Mouse (Mus musculus) lung, embryonic 16.5 days (tissue): Measurements from ENCODE around the gene Dock3. TPM values are rescaled to one million over a fixed set of nuclear protein-coding genes. Genes with fewer than 3 reads are reported as not detected.
"Not testable (repeated sequence)": the region's sequence is repeated elsewhere in the genome, so short reads cannot be mapped to it uniquely, and the experiment has no call there.

ENCODE experiments used
- ATAC-seq: fragments of 200-750 bp; cut with Nextera tagmentation; 2 replicates; pipeline ENCODE4 v1.8.0; 2017; ENCODE audit warnings: low read depth, mild to moderate bottlenecking, moderate library complexity
- H3K27ac ChIP-seq: fragments of 300-500 bp; sonication (generic); 2 replicates; pipeline ENCODE4 v1.5.1; 2014; ENCODE audit warnings: mild to moderate bottlenecking, control low read depth, low read length
- H3K27me3 ChIP-seq: fragments of 300-500 bp; sonication (generic); 2 replicates; pipeline ENCODE4 v1.6.1; 2014; ENCODE audit warnings: low read depth, low read length, mixed read lengths; ENCODE audit not compliant: control insufficient read depth, insufficient read depth
- H3K36me3 ChIP-seq: fragments of 300-500 bp; sonication (generic); 2 replicates; pipeline ENCODE4 v1.6.1; 2014; ENCODE audit warnings: low read length; ENCODE audit not compliant: control insufficient read depth, insufficient read depth
- H3K4me1 ChIP-seq: fragments of 300-500 bp; sonication (generic); replicated peaks from 2 replicates; pipeline ENCODE4 v1.6.1; 2014; ENCODE audit warnings: low read length, mixed read lengths; ENCODE audit not compliant: control insufficient read depth, insufficient read depth
- H3K4me2 ChIP-seq: fragments of 300-500 bp; sonication (generic); 2 replicates; pipeline ENCODE4 v1.6.1; 2014; ENCODE audit warnings: low read depth, low read length, control low read depth
- H3K4me3 ChIP-seq: fragments of 300-500 bp; sonication (generic); 2 replicates; pipeline ENCODE4 v1.5.1; 2014; ENCODE audit warnings: mild to moderate bottlenecking, low read length, control low read depth
- H3K9ac ChIP-seq: fragments of 300-500 bp; sonication (generic); 2 replicates; pipeline ENCODE4 v1.6.1; 2014; ENCODE audit warnings: low read length, control low read depth
- H3K9me3 ChIP-seq: fragments of 300-500 bp; sonication (generic); 2 replicates; pipeline ENCODE4 v1.6.1; 2016; ENCODE audit warnings: low read length; ENCODE audit not compliant: control insufficient read depth
- WGBS: fragments of 180-500 bp; shearing (Covaris S2); extraction: QIAGEN DNeasy Blood & Tissue Kit; methylation state at CpG from one replicate; pipeline ENCODE4 v1.1.7; 2014; 5-methylcytosine and 5-hydroxymethylcytosine counted together
- polyA plus RNA-seq: library from polyadenylated mRNA; unstranded; fragments of >200 nt; fragmentation: Nextera tagmentation; extraction: Ambion mirVana; gene quantifications from 2 replicates; pipeline ENCODE4 v1.2.1, GENCODE M21; 2015

Dock3 gene
- polyA plus RNA-seq, 1 experiment from 2014 or later = 0.19 TPM

DNA sequence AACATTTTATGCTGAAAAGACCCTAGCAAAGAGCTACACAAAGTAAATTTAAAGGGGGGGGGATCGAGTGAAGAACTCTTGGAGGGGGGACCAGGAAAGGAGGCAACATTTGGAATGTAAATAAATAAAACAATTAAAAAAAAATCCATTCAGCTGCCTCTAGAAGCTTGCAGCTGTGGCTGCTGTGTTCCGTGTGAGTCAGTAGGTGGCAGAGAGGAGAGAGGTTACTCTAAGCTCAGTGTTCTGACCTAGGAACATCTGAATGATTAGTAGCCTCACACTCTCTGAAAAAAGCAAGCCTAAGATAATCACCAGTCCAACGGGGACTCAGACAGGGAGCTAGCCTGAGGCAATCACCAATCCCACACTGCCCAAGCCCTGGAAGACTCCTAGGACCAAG lies 66.9 kb downstream of the Dock3 start:
- 9% methylated on average over 3 of the region's 3 CpGs for WGBS
- H3K4me3 ChIP-seq = no peak overlapping the region
- H3K9me3 ChIP-seq = no peaks in the 10 kb centered on the region
- H3K4me2 ChIP-seq = no peak overlapping the region
- H3K4me1 ChIP-seq = no peaks in the 10 kb centered on the region
- ATAC-seq = no peak
- no peak overlapping the region for H3K27ac ChIP-seq
- H3K27me3 ChIP-seq = no peaks in the 10 kb centered on the region
- H3K9ac ChIP-seq = no peak overlapping the region
- H3K36me3 ChIP-seq = no peaks in the 10 kb centered on the region

DNA sequence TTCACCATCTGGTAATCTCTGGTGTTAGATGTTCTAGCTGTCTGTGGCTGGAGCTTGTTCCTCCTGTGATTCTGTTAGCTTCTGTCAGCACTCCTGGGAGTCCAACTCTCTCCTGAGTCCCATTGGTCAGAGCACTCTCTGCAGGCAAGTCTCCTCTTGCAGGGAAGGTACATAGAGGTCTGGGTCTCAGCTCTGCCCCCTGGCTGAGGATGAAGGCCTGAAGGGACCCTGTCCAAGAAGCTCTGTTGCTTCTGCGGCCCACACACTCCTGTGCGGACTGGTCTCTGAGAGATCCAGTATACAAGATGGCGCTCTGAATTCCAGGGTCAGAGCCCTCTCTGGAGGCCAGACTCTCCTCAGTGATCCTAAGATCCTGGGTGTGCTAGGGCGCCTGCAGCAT lies 75.3 kb downstream of the Dock3 start:
- 76% methylated on average over 4 of the region's 4 CpGs for WGBS
- not testable (repeated sequence) for H3K9me3 ChIP-seq, H3K9ac ChIP-seq, H3K4me3 ChIP-seq, H3K27me3 ChIP-seq, H3K36me3 ChIP-seq, H3K27ac ChIP-seq, H3K4me1 ChIP-seq, H3K4me2 ChIP-seq, ATAC-seq

DNA sequence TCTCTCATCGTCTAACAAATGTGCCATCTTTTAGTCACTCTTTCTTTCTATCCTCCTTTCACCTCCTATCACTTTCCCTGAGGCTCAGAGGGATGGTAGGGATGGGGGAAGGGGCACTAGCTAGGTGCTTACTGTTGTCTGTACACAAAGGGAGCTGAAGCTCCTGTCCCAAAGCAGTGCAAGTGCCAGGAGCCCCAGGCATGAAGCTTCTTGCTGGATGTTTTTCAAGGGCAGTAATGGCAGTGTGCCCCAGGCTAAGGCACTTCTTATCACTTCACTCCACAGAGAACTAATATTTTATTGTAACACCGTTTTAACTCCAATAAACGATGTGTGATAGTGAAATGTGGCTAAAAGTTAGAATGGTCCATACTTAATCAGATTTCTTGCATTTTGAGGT lies 118.9 kb downstream of the Dock3 start:
- no peaks in the 10 kb centered on the region for H3K4me1 ChIP-seq
- H3K4me3 ChIP-seq = no peak overlapping the region
- no peaks in the 10 kb centered on the region for H3K9me3 ChIP-seq
- ATAC-seq = no peak
- no peak overlapping the region for H3K9ac ChIP-seq
- no peak overlapping the region for H3K27ac ChIP-seq
- WGBS = 56% methylated on average over 3 of the region's 3 CpGs
- no peaks in the 10 kb centered on the region for H3K27me3 ChIP-seq
- H3K36me3 ChIP-seq = no peaks in the 10 kb centered on the region
- H3K4me2 ChIP-seq = no peak overlapping the region

DNA sequence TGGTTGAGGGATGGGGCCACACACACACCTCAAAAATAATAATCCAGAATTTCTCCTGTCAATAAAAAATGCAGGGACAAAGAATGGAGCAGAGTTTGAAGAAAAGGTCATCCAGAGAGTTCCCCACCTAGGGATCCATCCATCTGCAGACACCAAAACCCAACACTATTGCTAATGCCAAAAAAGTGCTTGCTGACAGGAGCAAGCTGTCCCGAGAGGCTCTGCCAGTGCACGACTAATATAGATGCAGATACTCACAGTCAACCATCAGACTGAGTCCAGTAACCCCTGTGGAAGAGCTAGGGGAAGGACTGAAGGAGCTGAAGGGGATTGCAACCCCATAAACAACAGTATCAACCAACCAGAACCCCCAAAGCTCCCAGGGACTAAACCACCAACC lies 119.7 kb downstream of the Dock3 start:
- Histone ChIP-seq H3K4me3 (no peak overlapping the region), H3K27me3 (no peaks in the 10 kb centered on the region), H3K36me3 (no peaks in the 10 kb centered on the region), H3K27ac (no peak overlapping the region), H3K4me1 (no peaks in the 10 kb centered on the region), H3K4me2 (no peak overlapping the region), H3K9me3 (no peaks in the 10 kb centered on the region), H3K9ac (no peak overlapping the region)
- no peak for ATAC-seq
- 39% methylated on average over 2 of the region's 2 CpGs for WGBS

DNA sequence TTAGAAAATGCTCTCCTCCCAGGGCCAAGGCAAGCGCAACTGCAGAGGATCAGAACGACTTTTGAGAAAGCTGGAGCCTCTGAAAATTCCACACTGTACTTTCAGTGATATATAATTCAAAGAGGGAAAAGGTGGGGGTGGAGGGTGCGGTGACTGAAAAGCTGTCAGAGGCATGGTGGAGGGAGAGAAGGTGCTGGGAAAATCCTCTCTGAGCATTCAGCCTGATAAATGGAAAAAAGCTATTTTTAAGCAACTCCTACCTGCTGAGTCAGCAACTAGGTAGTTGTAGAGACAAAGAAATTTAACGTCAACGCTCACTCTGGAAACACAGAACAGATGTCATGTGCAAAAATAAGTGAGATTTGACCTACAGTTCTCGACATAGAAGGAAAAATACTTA lies 132.2 kb downstream of the Dock3 start:
- no peak overlapping the region for H3K27ac ChIP-seq
- no peak overlapping the region for H3K4me2 ChIP-seq
- no peak overlapping the region for H3K9ac ChIP-seq
- WGBS = 60% methylated on average over 6 of the region's 6 CpGs
- no peak overlapping the region for H3K4me3 ChIP-seq
- H3K36me3 ChIP-seq = no peaks in the 10 kb centered on the region
- no peaks in the 10 kb centered on the region for H3K9me3 ChIP-seq
- no peaks in the 10 kb centered on the region for H3K27me3 ChIP-seq
- no peak for ATAC-seq
- H3K4me1 ChIP-seq = no peaks in the 10 kb centered on the region

DNA sequence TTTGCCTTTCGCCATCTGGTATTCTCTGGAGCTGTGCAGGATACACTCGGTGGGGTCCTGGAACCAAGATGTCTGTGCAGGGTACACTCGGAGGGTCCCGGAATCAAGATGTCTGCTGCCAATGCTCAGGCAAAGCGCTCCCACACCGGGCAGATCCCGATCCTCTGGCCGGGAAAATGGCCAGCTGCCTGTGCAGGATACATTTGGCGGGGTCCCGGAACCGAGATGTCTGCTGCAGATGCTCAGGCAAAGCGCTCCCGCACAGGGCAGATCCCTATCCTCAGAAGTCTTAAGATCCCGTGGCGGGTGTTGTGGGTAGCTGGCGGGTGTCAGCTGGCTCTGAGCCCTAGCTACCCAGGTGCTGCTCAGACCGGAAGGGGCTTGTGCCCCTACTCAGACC lies 142.3 kb downstream of the Dock3 start:
- not testable (repeated sequence) for H3K27me3 ChIP-seq, H3K9ac ChIP-seq, H3K4me3 ChIP-seq, H3K27ac ChIP-seq, H3K4me2 ChIP-seq, H3K36me3 ChIP-seq, ATAC-seq, H3K4me1 ChIP-seq, H3K9me3 ChIP-seq
- WGBS = 47% methylated on average over 17 of the region's 17 CpGs

DNA sequence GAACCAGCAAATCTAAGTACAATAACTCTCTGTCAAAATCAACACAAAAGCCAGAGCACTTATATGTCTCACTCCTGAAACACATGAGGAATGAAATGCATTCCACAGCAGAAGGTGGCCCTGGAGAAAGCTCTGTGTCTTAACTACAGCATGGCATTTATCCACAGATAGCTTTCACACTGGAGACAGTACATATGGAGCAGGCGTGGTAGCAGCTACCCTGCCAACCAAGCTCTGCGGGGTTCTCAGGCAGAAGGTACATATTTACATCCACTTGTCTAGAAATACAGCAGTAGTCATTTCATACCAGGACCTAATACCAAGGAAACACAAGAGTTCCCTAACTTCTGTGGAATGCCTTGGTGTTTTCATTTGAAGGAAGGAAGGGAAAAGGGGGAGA lies 144.2 kb downstream of the Dock3 start:
- Histone ChIP-seq H3K9ac (no peak overlapping the region), H3K4me3 (no peak overlapping the region), H3K9me3 (no peaks in the 10 kb centered on the region), H3K4me1 (no peaks in the 10 kb centered on the region), H3K4me2 (no peak overlapping the region), H3K27me3 (no peaks in the 10 kb centered on the region), H3K27ac (no peak overlapping the region), H3K36me3 (no peaks in the 10 kb centered on the region)
- 69% methylated on average over 2 of the region's 2 CpGs for WGBS
- ATAC-seq = no peak

DNA sequence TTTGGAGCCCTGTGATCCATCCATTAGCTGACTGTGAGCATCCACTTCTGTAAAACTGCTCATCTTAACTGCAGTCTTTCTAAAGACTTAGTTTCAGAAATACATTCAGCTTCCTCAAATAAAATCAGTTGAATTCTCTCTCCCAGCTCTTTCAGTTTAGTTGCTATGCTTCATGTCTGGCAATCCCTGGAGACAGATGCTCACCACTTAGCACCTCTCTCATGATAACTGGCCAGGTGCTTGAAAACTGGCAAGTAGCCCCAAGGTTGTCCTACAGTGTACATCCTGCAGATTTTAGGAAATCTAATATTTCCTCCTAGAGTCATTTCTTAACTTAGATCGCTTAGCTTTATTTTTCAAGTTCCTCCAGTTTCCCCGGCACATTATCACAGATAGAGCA lies 193.8 kb downstream of the Dock3 start:
- Histone ChIP-seq H3K4me3 (no peak overlapping the region), H3K27ac (no peak overlapping the region), H3K27me3 (no peaks in the 10 kb centered on the region), H3K36me3 (no peaks in the 10 kb centered on the region), H3K9ac (no peak overlapping the region), H3K4me1 (no peaks in the 10 kb centered on the region), H3K9me3 (no peaks in the 10 kb centered on the region), H3K4me2 (no peak overlapping the region)
- ATAC-seq = no peak
- 81% methylated on average over 2 of the region's 2 CpGs for WGBS

DNA sequence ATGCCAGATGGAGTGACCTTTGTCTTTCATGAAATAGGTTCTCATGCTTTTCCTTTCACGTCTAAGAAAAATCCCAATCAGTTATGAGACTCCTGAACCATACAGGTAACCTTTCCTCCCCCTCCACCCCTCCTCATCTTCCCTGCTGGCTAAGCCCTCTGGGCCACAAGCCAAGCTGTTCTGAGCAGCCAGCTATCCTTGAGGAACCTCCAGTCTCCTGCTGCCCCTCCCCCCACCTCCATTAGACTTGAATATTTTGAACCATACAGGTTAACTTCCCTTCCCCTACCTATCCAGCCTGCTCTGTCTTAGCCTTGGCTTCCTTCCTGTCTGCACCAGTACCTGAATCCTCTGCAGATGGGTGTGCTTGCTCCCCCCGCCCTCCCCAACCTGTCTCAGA lies 204.1 kb downstream of the Dock3 start:
- WGBS = 72% methylated on average over 2 of the region's 2 CpGs
- no peak overlapping the region for H3K4me3 ChIP-seq
- no peak overlapping the region for H3K9ac ChIP-seq
- H3K36me3 ChIP-seq = no peaks in the 10 kb centered on the region
- no peak overlapping the region for H3K4me2 ChIP-seq
- no peaks in the 10 kb centered on the region for H3K9me3 ChIP-seq
- no peak for ATAC-seq
- no peak overlapping the region for H3K27ac ChIP-seq
- no peaks in the 10 kb centered on the region for H3K27me3 ChIP-seq
- H3K4me1 ChIP-seq = no peaks in the 10 kb centered on the region

DNA sequence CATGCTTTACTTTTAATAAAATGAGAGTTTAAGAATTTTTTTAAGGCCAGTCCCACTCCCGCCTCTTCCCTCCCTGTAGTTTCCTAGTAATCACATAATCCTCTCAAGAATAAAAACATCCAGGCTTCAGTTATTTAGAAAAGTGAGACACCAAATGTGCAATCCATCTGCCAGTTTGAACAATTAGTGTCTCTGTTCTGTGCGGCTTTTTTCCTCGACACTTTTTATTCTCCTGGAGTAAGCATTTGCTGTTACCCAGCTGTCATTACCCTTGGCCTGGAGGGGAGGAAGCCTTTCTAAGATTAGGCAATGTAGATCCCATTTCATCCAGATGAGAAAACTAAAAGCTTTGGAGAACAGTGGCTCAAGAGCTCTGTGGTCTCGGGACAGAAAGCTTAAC lies 221.9 kb downstream of the Dock3 start:
- WGBS = 75% methylated on average over 4 of the region's 4 CpGs
- Histone ChIP-seq H3K27ac (no peak overlapping the region), H3K4me1 (no peaks in the 10 kb centered on the region), H3K36me3 (no peaks in the 10 kb centered on the region), H3K27me3 (no peaks in the 10 kb centered on the region), H3K9ac (no peak overlapping the region), H3K9me3 (no peaks in the 10 kb centered on the region), H3K4me2 (no peak overlapping the region), H3K4me3 (no peak overlapping the region)
- ATAC-seq = no peak
